Mouse (Mus musculus) hindbrain, embryonic 16.5 days (tissue): ENCODE data around the gene Tead3. TPM values are rescaled to one million over a fixed set of nuclear protein-coding genes. Genes with fewer than 3 reads are reported as not detected.
A peak's percentile ranks its signal among the peaks of the same experiment; 100 is the strongest.

ENCODE experiments used
- ATAC-seq: fragments of 200-750 bp; cut with Nextera tagmentation; 2 replicates; pipeline ENCODE4 v1.8.0; 2017; ENCODE audit warnings: moderate TSS enrichment, moderate library complexity
- H3K27ac ChIP-seq: fragments of 300-500 bp; sonication (generic); 2 replicates; pipeline ENCODE4 v1.5.1; 2014; ENCODE audit warnings: low read depth, mild to moderate bottlenecking, control low read depth, low read length, moderate library complexity
- H3K27me3 ChIP-seq: fragments of 300-500 bp; sonication (generic); replicated peaks from 2 replicates; pipeline ENCODE4 v1.6.1; 2014; ENCODE audit warnings: low read length; ENCODE audit not compliant: control insufficient read depth, insufficient read depth
- H3K36me3 ChIP-seq: fragments of 300-500 bp; sonication (generic); 2 replicates; pipeline ENCODE4 v1.6.1; 2014; ENCODE audit warnings: mild to moderate bottlenecking, low read length, moderate library complexity, mixed read lengths; ENCODE audit not compliant: control insufficient read depth, insufficient read depth
- H3K4me1 ChIP-seq: fragments of 300-500 bp; sonication (generic); 2 replicates; pipeline ENCODE4 v1.6.1; 2014; ENCODE audit warnings: low read depth, low read length; ENCODE audit not compliant: control insufficient read depth, insufficient read depth
- H3K4me2 ChIP-seq: fragments of 300-500 bp; sonication (generic); 2 replicates; pipeline ENCODE4 v1.6.1; 2014; ENCODE audit warnings: mild to moderate bottlenecking, low read length, control low read depth, moderate library complexity
- H3K4me3 ChIP-seq: fragments of 300-500 bp; sonication (generic); 2 replicates; pipeline ENCODE4 v1.5.1; 2014; ENCODE audit warnings: mild to moderate bottlenecking, low read length, control low read depth, moderate library complexity
- H3K9ac ChIP-seq: fragments of 300-500 bp; sonication (generic); 2 replicates; pipeline ENCODE4 v1.6.1; 2014; ENCODE audit warnings: low read depth, mild to moderate bottlenecking, control low read depth, low read length, moderate library complexity
- H3K9me3 ChIP-seq: fragments of 300-500 bp; sonication (generic); 2 replicates; pipeline ENCODE4 v1.6.1; 2014; ENCODE audit warnings: mild to moderate bottlenecking, low read length, moderate library complexity; ENCODE audit not compliant: control insufficient read depth
- WGBS: fragments of 180-500 bp; shearing (Covaris S2); extraction: QIAGEN DNeasy Blood & Tissue Kit; methylation state at CpG from one replicate; pipeline ENCODE4 v1.1.7; 2014; 5-methylcytosine and 5-hydroxymethylcytosine counted together
- polyA plus RNA-seq: library from polyadenylated mRNA; unstranded; fragments of >200 nt; fragmentation: Nextera tagmentation; extraction: Ambion mirVana; gene quantifications from 2 replicates; pipeline ENCODE4 v1.2.1, GENCODE M21; 2015

Tead3 gene
- polyA plus RNA-seq, 1 experiment from 2014 or later = 1.4 TPM

GRCm38 (mm10) chr17:28308297-28309195 is 42.1 kb downstream of the Tead3 start:
- Histone ChIP-seq H3K4me1 (peaks cover 3% of the 10 kb centered on the region; the same call in 1 of the 2 replicates), H3K27me3 (no peaks in the 10 kb centered on the region), H3K27ac (no peak overlapping the region), H3K4me2 (no peak overlapping the region), H3K9ac (peak overlapping the region; percentile 8; the same call in 1 of the 2 replicates), H3K36me3 (no peaks in the 10 kb centered on the region), H3K4me3 (no peak overlapping the region), H3K9me3 (no peaks in the 10 kb centered on the region)
- 19% methylated on average over 18 of the region's 18 CpGs for WGBS
- no peak for ATAC-seq

DNA sequence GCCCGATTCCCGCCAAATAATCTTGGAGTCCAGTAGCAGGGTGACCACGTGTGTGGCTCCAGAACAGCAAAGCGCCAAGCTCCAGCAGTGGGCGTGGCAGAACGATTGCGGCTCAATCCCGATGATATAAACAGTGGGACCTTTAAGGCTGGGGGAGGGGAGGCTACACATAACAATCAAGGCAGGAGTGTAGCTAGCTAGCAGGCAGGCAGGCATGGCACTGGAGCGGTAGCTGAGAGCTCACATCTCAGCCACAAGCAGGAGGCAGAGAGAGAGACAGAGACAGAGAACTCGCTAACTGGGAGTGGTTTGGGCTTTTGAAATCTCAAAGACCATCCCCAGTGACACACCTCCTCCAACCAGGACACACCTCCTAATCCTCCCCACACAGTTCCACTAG is 45.4 kb downstream of the Tead3 start:
- no peaks in the 10 kb centered on the region for H3K9me3 ChIP-seq
- H3K27me3 ChIP-seq = no peaks in the 10 kb centered on the region
- no peak for ATAC-seq
- H3K4me1 ChIP-seq = no peaks in the 10 kb centered on the region
- H3K36me3 ChIP-seq = no peaks in the 10 kb centered on the region
- no peak overlapping the region for H3K9ac ChIP-seq
- no peak overlapping the region for H3K4me2 ChIP-seq
- H3K4me3 ChIP-seq = no peak overlapping the region
- 55% methylated on average over 10 of the region's 10 CpGs for WGBS
- H3K27ac ChIP-seq = no peak overlapping the region

GRCm38 (mm10) chr17:28300850-28301249 is 49.8 kb downstream of the Tead3 start:
- Histone ChIP-seq H3K27me3 (no peaks in the 10 kb centered on the region), H3K4me2 (no peak overlapping the region), H3K9me3 (no peaks in the 10 kb centered on the region), H3K27ac (no peak overlapping the region; the same call in 1 of the 2 replicates), H3K36me3 (peaks cover 2% of the 10 kb centered on the region), H3K9ac (no peak overlapping the region), H3K4me3 (no peak overlapping the region), H3K4me1 (no peaks in the 10 kb centered on the region; the same call in 1 of the 2 replicates)
- 55% methylated on average over 3 of the region's 3 CpGs for WGBS
- ATAC-seq = no peak

DNA sequence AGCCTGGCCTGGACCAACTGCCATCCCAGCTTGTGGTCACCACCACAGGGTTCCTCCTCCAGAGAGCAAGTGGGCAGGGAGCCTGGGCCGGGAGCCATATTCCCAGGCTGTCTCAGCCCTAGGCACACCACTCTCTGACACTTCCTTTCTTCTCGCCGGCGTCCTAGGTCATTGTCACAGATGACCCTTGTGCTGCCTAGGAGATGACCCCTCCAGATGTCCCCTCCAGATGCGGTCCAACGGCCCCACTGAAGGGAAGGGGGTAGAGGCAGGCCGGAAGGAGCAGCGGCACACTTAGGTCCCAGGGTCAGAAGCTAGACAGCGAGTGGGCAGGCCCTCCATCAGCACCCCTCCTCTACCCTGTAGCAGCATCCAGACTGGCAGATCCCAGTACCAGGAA is 50.3 kb downstream of the Tead3 start:
- H3K9me3 ChIP-seq = no peaks in the 10 kb centered on the region
- H3K4me2 ChIP-seq = no peak overlapping the region
- peaks cover 2% of the 10 kb centered on the region for H3K36me3 ChIP-seq
- H3K27ac ChIP-seq = no peak overlapping the region; the same call in 1 of the 2 replicates
- peak; percentile 27; the same call in 1 of the 2 replicates for ATAC-seq
- no peaks in the 10 kb centered on the region for H3K27me3 ChIP-seq
- no peak overlapping the region; the same call in 1 of the 2 replicates for H3K9ac ChIP-seq
- 21% methylated on average over 9 of the region's 9 CpGs for WGBS
- no peak overlapping the region for H3K4me3 ChIP-seq
- no peaks in the 10 kb centered on the region; the same call in none of the 2 replicates for H3K4me1 ChIP-seq

- no peaks in the 10 kb centered on the region for H3K9me3 ChIP-seq
- no peaks in the 10 kb centered on the region for H3K27me3 ChIP-seq
- H3K4me1 ChIP-seq = peaks cover 5% of the 10 kb centered on the region
- no peak overlapping the region; the same call in 1 of the 2 replicates for H3K27ac ChIP-seq
- no peak overlapping the region for H3K4me2 ChIP-seq
- ATAC-seq = 0 out of 2 replicates have a peak, but pooled peaks have one; percentile 17
- H3K36me3 ChIP-seq = peaks cover 2% of the 10 kb centered on the region
- WGBS = 43% methylated on average over 6 of the region's 11 CpGs
- H3K9ac ChIP-seq = no peak overlapping the region
- no peak overlapping the region for H3K4me3 ChIP-seq
Measured at GRCm38 (mm10) chr17:28299669-28300320, 50.8 kb downstream of the Tead3 start.

- Histone ChIP-seq H3K4me1 (peaks cover 7% of the 10 kb centered on the region), H3K36me3 (peaks cover 2% of the 10 kb centered on the region), H3K4me2 (no peak overlapping the region), H3K9me3 (no peaks in the 10 kb centered on the region), H3K27me3 (no peaks in the 10 kb centered on the region), H3K9ac (no peak overlapping the region), H3K27ac (no peak overlapping the region), H3K4me3 (no peak overlapping the region)
- WGBS = 93% methylated on average over 17 of the region's 17 CpGs
- ATAC-seq = no peak
Measured at GRCm38 (mm10) chr17:28298888-28299287, 51.7 kb downstream of the Tead3 start.

GRCm38 (mm10) chr17:28294449-28295333 is 55.9 kb downstream of the Tead3 start:
- peak overlapping the region; percentile 13; the same call in 1 of the 2 replicates for H3K9ac ChIP-seq
- H3K27ac ChIP-seq = peak overlapping the region; percentile 29; the same call in 1 of the 2 replicates
- H3K4me1 ChIP-seq = peaks cover 7% of the 10 kb centered on the region
- no peak for ATAC-seq
- H3K4me3 ChIP-seq = no peak overlapping the region
- H3K36me3 ChIP-seq = peaks cover 2% of the 10 kb centered on the region
- WGBS = 55% methylated on average over 17 of the region's 17 CpGs
- no peaks in the 10 kb centered on the region for H3K27me3 ChIP-seq
- H3K9me3 ChIP-seq = no peaks in the 10 kb centered on the region
- no peak overlapping the region for H3K4me2 ChIP-seq

GRCm38 (mm10) chr17:28293716-28294115 is 56.9 kb downstream of the Tead3 start:
- 89% methylated on average over 4 of the region's 4 CpGs for WGBS

More at GRCm38 (mm10) chr17:28293716-28294115, 56.9 kb downstream of the Tead3 start:
- ATAC-seq = no peak
- Histone ChIP-seq H3K4me2 (no peak overlapping the region), H3K4me3 (no peak overlapping the region), H3K9me3 (no peaks in the 10 kb centered on the region), H3K9ac (peak overlapping the region; percentile 22; the same call in 1 of the 2 replicates), H3K36me3 (no peaks in the 10 kb centered on the region), H3K27ac (no peak overlapping the region), H3K27me3 (no peaks in the 10 kb centered on the region), H3K4me1 (peaks cover 7% of the 10 kb centered on the region)
